Mouse (Mus musculus) cerebellum, postnatal 4 days (tissue): ENCODE data around the gene Smad6.

ENCODE experiments used
- DNase-seq, 2 experiments: peaks; one replicate each; pipeline ENCODE4 v3.0.0; 2022; ENCODE audit warnings: low spot score in 2 of 2, mixed read lengths in 1 of 2

Smad6 gene

DNA sequence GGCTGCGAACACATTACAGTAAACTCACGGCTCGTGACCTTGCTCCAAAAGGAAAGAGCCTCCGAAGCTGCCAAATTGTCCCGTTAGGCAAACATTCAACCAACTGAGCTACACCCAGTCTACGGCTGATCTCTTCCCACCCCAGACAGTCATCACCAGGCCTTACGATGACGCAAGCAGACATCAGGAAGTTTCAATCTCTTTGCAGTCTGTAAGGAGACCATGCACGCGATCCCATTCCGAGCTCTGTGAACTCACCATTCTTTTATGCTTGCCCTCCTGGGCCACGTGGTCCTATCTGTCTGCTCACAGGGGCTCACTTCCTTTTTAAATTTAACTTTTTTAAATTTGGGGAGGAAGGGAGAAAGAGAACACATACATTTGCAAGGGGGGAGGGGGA lies 32.6 kb downstream of the Smad6 start:
- DNase-seq = no peak

DNA sequence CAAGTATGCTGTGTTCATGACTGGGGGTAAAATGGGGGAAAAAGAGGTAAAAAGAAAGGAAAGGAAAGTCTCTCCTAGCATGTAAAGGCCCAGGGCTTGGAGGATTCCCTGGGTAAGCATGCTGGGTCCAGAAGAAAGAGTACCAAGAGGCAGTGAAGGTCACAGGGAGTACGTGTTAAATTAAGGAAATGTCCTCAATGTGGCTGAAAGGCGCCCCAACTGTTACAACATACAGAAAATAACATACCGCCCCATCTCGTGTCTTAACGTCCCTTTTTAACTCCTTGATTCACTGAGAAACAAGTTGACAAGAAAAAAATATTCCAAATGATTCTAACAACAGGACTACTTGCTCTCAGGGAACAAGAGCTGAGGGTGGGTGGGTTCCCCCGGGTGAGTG lies 36.7 kb downstream of the Smad6 start:
- DNase-seq = no peak

DNA sequence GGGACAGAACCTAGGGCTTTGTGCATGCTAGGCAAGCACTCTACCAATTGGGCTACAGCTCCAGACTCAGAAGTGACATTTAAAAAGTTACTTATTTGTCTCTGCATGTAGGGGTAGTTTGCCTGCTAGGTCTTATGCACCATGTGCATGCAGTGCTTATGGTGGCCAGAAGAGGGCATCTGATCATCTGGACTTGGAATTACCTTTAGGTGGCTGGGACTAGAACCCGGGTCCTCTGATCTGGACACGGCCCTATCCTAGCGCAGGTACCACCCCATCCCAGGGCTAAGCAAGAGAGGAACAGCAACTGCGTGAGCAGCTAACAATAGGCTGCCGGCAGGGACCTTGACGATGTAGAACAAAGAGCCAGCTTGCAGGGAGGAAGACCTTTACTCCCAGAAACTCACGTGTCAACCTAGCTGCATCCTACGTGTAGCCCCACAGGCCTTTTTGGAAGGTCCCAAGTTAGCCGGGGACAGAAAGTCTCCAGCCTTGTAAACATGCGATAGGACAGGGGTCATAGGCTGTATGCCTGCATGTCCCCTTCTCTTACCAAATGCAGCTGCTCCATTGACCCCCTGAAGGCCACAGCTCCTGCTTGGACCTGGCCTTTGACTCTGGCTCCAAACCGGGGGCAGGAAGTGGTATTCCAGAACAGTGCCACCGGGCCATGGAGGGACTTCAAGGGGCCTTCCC lies 38.8 kb downstream of the Smad6 start:
- DNase-seq = no peak

GRCm38 (mm10) chr9:63981912-63982311 lies 39.9 kb downstream of the Smad6 start:
- no peak for DNase-seq

DNA sequence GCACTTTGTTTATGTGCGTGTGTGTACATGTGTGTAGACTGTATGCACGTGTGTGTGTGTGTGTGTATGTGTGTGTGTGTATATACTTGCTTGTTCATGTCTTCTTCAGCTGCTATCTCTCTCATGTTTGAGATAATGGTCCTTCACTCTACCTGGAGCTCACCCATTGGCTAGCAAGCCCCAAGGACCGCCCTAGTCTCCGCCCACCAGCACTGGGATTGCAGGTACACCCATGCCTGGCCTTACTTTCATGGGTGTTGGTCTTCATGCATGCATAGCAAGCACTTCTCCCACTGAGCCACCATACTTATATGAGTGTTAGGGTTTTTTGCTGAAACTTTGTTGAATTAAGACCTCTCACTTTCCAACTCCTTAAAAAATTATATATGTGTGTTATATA lies 40.5 kb downstream of the Smad6 start:
- no peak for DNase-seq

- no peak for DNase-seq
These were observed 41.4 kb downstream of the Smad6 start for GRCm38 (mm10) chr9:63980179-63981086.

GRCm38 (mm10) chr9:63979275-63979674 lies 42.6 kb downstream of the Smad6 start:
- no peak for DNase-seq

DNA sequence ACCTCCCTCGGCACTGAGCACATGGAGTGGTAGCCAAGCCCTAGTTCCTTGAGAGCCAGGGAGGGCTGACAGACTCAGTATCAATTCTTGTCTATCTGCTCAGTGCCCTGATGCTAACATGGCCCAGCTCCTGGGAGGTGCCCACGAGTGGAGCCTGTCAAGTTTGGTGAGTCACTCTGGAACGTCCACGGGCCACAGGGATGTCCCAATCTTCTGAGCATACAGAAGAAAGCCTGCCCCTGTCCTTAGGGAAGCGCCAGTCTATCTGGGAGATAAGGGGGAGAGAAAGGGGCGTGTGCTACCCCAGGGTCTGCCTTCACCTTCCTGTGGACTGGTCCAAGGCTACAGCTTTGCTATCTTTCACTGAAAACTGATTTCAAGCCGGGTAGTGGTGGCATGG lies 43.2 kb downstream of the Smad6 start:
- no peak for DNase-seq

DNA sequence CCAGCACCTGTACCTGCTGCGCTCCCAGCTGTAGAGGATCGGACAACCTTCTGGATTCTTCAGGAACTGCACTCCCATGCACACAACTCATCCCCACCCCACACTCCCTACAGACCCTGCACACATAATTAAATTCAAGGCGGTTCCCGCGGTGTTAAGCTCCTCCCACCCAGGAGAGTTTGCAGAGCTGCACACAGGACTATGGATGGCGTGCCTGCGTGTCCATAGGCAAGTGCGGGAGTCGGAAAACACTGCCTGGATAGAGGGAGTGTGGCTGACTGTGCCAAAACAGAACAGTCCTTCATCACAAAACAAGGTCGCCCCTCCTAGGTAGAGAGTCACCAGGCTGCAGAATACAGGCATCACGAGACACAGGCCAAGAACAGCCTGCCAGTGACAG lies 45.9 kb downstream of the Smad6 start:
- no peak for DNase-seq

GRCm38 (mm10) chr9:63974258-63975023 lies 47.4 kb downstream of the Smad6 start:
- no peak for DNase-seq

DNA sequence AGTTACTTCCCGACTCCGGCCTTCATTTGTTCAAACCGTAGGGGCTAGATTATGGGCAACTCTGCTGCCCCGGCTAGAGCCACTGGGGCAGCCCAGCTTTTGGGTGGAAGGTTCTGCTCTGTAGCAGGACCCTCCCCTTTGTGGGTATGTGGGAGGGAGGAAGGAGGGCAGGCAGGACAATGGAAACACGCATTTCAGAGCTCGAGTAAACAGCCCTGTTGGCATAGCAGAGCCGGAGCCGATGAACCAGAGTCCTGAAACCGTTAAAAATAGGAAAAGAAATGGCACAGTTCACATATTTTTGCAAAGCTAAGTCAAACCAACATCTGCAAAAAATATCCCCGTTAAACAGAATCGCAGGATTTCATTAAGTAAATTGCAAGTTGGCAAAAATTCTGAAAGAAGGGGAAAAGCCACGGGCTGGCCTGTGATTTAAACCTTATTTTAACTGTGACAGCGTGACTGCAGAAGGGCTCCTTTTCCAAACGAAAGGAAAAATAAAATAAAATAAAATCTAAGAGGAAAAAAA lies 48.1 kb downstream of the Smad6 start:
- DNase-seq = no peak

- DNase-seq = no peak
These were observed 49.1 kb downstream of the Smad6 start for GRCm38 (mm10) chr9:63972576-63973290.

DNA sequence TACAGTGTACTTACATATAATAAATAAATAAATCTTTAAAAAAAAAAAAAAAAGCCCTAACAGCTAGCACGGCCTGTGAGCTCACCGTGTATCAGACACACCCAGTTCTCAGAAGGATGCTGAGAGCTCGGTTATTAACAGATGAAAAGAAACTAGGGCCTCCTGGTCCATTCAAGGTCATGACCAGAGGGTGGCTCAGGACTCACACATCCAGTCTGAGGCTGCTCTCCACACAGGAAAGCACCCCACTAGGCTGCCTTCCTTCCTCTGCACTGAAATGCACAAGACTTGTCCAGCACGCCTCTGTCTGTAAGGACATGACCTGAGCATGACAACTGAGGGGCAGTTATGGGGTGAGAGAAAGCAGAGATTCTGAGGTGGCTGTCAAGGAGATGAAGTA lies 50.3 kb downstream of the Smad6 start:
- DNase-seq = no peak

GRCm38 (mm10) chr9:63970836-63971235 lies 51.0 kb downstream of the Smad6 start:
- no peak for DNase-seq

GRCm38 (mm10) chr9:63970388-63970787 lies 51.5 kb downstream of the Smad6 start:
- DNase-seq = no peak

DNA sequence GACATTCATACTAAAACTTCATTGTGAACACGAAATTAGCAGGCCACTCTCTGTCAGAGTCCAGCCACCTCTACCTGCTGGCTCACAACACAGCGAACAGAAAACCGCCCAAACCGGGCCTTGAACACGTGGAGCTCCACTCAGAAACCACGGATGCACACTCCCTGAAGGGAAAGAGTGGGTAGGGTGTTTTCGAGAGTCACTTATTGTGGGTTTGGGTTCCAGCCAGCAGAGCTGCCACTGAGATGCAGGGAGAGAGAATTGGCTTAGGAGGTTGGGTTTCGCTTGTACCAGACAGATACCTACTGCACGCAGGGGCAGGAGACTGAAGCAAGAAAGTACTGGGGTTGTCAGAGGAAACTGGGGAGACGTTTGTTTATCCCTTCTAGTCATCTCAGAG lies 52.4 kb downstream of the Smad6 start:
- no peak for DNase-seq

- peak; percentile 72 to 85 for DNase-seq
These were observed 53.3 kb downstream of the Smad6 start for GRCm38 (mm10) chr9:63968592-63968991.

GRCm38 (mm10) chr9:63967408-63968172 lies 54.3 kb downstream of the Smad6 start:
- DNase-seq = peak in 1 of 2 experiments; percentile 44

GRCm38 (mm10) chr9:63965579-63965981 lies 56.3 kb downstream of the Smad6 start:
- no peak for DNase-seq

GRCm38 (mm10) chr9:63961881-63962280 lies 60.0 kb downstream of the Smad6 start:
- DNase-seq = no peak

DNA sequence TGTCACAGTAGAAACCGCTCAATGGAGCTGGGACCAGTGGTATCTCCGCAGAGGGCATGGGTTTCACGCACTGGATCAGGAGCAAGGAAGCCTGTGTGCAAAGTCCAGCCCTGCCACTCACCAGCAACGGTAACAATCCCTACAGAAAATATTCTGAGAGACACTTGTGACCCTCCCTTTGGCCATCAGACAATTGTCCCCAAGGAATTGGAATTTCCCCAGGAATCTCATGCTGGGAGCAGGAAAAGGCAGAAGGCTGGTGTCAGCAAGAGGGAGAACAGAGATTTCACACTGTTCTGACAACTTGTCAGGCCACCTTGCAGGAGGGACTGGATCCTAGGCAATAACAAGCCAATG lies 61.1 kb downstream of the Smad6 start:
- DNase-seq = no peak
